Mouse (Mus musculus) adrenal gland, postnatal 36 days (tissue): ENCODE results near the gene Fam214b. TPM values are rescaled to one million over a fixed set of nuclear protein-coding genes. Genes with fewer than 3 reads are reported as not detected.

ENCODE experiments used
- DNase-seq, 2 experiments: peaks; one replicate each; pipeline ENCODE4 v3.0.0; 2021; ENCODE audit warnings: mixed read lengths in 1 of 2
- total RNA-seq, 2 experiments: library from RNA; stranded (reverse); gene quantifications; 2 replicates each; pipeline ENCODE4 v1.2.3; 2021

Fam214b gene
- total RNA-seq, 2 experiments from 2014 or later: 44.0 to 57.2 TPM

DNA sequence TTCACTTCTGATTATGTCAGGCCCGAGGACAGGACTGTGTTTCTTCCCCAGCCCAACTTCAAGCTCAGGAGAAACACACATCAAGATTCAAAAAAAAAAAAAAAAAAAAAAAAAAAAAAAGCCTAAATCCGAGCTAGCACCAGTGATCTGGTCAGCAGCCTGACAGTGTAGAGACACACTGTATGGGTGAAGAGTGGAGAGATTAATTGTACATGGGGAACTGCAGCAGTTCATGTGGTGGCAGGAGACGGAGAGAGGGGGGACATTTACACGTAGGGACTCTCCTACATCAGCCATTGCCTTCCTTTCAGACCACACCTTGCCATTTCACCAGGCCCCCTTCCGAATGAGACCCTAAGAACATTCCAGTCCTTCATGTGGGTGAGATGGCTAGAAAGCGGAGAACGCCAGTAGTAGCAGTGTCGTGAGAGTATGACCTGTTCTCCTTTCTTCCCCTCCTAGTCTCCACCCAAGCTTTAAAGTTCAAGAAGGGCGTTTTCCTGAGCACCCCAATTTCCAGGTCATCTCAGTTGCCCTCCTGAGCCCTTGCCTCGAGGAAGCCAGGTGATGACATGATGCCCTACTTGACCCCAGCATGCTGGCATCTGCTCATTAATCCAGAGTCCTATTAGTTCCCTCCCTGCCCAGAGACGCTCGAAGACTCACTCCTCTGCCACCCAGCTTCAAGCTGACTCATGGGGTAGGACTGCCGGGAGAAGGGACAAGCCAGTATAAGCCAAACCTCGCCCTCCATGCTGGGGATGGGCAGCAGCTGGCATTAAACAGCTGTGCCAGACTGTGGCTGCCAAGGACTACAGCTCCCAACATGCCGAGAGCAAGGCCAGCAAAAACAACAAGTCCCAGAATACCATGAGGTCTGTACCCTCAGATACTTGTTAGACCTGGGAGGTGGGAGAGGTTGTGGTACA, 7.2 kb downstream of the Fam214b start:
- DNase-seq: peak; percentile 88 to 91

DNA sequence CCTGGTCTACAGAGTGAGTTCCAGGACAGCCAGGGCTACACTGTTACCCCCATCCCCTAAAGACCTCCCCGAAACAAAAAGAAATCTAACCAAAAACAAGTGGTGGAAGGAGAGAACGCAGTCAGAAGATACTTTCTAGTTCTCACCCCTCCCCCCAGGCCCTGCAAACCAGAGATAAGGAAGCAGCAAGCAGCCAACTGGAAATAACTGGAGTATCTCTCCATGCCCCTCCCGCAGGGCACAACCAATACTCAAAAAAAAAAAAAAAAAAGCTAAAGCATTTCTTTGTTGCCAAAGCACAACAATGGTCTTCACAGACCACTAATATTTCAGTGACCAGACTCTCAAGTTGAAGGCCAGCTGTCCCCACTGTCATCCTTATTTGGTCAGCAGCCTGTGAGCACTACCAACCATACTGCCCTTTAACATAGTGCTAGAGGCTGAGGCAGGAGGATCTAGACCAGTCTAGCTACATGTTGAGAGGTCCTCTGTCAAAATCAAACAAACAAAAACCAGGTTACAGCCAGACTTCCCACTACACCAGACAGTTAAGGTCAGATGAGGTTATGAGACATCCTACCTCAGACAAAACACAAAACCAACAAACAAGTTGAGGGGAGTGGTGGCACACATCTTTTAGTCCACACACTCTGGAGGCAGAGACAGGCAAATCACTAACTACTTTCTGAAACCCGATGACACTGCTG, 8.0 kb downstream of the Fam214b start:
- DNase-seq: peak in 1 of 2 experiments; percentile 26

DNA sequence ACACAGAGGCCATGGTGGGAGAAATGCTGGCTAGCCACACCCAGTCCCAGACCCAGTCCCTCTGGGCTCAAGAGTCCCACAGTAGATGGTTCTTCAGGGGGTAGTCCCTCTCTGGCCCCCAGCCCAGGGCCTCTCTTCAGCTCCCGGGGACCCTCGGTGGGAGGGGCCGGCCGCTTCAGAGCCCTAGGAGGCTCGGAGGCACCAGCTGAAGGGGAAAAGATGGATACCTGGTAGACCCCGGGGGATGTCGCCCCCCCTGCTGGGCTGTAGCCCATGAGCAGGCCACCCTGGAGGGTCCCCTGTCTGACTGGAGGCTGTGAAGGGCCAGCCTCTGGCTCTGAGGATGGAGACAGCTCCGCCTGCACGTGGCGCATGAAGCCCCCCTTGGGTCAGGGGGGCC, 9.7 kb downstream of the Fam214b start:
- DNase-seq: no peak

DNA sequence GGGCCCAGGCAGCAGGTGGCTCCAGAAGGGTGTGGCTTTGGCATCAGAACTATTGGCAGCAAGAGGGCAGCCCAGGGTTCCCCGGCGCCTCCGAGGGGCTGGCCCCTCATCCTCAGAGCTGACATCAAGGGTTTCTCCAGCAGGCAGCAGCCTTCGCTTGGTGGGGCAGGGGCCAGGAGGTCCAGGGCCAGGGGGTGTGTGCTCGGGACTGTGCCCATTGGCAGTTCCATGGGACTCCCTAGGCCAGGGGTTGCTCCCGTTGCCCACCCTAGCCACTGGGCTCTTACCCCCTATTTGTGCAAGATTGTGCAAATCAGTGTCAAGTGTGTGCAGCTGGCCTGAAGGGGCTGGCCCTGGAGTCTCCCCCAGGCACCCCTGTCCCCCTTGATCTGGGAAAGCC, 10.2 kb downstream of the Fam214b start:
- DNase-seq: no peak

- no peak for DNase-seq
Observed at GRCm38 (mm10) chr4:43033481-43033880, 12.5 kb downstream of the Fam214b start.

- no peak for DNase-seq
Observed at GRCm38 (mm10) chr4:43032501-43032900, 13.5 kb downstream of the Fam214b start.

GRCm38 (mm10) chr4:43031237-43031995, 14.6 kb downstream of the Fam214b start, which contains the start of gene Stoml2:
TSS of gene Stoml2 (minus strand) at chr4:43031710.
- DNase-seq: peak; percentile 93 to 96

DNA sequence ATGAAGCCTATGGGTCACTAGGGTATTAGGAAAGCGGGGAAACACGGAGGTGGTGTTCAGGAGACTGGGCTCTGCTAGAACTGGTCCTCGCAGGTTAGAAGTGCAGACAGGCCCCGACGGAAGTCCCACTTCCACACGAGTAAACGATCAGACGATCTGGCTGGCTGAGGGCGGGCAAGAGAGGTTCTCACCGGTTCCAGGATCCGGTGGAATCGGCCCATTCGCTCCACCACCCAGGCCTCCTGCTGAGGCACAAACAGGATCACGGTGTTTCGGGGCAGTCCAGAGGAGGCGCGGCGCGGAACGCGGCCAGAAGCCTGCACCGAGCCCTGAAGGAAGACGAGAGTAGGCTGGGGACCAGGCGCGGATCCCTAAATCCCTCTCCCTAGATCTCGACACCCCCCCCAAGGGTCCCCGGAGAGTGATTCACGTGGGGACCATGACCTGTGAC, 15.2 kb downstream of the Fam214b start:
- peak in 1 of 2 experiments; percentile 42 for DNase-seq

GRCm38 (mm10) chr4:43030352-43030751, 15.7 kb downstream of the Fam214b start:
- no peak for DNase-seq

- no peak for DNase-seq
Observed at GRCm38 (mm10) chr4:43029749-43030148, 16.3 kb downstream of the Fam214b start.

DNA sequence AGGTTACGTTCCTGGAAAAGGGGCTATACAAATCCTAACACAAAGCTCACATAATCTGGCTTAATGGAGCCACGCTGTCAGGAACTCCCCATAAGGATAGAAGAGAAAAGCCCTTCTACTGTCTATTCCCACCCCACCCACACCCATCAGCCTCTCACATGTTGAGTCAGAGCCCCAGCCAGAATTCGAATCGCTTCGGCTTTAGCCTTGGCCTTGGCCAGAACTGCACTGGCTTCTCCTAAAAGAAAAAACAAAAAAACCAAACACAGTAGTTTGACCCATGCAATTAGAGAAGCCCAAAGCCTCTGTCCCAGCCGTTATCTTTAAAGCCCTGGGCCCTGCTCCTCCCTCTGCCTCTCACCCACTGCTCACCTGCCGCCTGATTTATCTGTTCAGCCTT, 16.9 kb downstream of the Fam214b start:
- DNase-seq: peak; percentile 55 to 74

DNA sequence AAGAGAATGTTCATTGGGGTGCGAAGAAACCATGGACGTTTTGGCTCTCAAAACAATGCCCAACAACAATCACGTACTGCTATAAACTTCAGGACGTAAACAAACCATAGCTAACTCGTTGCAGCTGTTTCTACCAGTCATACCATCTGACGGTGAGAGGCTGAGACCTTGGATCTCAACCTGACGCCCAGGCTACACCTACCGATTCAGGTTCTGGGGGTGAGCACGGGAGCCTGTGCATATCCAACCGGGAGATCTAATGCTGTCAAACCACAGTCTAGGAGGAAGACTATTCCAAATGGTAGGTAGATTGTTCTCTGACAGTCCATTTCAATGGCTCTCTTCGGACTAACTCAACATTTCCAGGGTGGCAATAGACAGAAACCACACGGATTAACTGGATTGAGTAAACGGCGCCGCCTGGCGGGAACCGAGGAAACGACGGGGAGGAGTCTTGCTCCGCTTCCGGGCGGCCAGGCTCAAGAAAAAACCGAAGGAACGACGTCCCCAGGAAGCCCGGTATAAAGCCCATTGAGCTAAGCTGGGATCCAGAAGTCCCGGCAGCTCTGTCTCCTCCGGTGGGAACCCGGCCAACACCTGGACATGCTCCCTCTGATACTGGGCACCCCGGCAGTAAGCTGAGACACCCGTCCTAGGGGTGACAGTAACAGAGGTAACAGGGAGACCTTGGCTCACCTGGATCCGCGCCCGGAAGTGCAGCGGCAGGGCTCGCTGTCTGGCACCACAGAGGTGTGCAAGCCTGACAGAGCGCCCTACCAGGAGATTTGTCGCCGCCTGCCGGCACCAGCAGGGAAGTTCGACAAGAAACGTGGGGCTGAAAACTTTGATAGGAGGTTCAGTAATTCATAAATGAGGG, 20.7 kb downstream of the Fam214b start, which contains the start of gene Pigo:
TSS of gene Pigo (minus strand) at position 736 of the 877 bp plus-strand sequence.
- DNase-seq: peak; percentile 94 to 95

DNA sequence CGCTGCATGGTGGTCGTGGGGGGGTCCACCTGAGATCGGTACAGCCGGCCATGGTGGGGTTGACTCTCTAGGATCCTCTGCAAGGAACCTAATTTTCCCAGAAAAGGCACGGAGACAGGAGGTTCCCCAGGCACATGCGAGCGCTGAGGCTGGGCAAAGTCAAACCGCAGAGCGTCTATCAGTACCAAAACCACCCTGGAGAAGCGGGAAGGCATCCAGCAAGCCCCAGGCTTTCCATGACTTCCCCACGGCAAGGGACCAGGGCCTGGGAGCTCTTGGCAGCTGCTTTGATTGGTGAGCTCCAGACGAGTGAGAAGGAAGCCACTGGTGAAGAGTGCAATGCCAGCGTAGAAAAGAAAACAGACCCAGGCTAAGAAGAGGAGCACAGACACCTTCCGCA, 21.3 kb downstream of the Fam214b start:
- no peak for DNase-seq

GRCm38 (mm10) chr4:43021341-43021740, 24.7 kb downstream of the Fam214b start:
- no peak for DNase-seq

DNA sequence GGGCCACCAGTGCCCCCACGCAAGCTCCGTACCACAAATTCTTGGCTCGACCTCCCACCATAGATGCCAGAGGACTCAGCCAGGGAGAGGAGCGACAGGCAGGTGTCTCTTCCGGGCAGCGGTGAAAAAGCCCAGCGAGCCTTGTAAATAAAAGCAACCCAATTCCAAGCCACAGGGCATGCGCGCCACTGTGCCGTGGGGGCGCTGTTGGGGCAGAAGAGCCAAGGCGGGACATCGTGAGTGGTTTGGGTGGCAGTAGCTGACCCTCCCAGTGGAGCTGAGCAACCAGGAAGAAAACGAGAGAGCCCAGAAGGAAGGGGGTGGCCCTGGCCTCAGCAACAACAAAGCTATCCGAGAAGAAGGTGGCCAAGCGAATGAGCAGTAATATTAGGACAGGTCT, 25.1 kb downstream of the Fam214b start:
- no peak for DNase-seq

DNA sequence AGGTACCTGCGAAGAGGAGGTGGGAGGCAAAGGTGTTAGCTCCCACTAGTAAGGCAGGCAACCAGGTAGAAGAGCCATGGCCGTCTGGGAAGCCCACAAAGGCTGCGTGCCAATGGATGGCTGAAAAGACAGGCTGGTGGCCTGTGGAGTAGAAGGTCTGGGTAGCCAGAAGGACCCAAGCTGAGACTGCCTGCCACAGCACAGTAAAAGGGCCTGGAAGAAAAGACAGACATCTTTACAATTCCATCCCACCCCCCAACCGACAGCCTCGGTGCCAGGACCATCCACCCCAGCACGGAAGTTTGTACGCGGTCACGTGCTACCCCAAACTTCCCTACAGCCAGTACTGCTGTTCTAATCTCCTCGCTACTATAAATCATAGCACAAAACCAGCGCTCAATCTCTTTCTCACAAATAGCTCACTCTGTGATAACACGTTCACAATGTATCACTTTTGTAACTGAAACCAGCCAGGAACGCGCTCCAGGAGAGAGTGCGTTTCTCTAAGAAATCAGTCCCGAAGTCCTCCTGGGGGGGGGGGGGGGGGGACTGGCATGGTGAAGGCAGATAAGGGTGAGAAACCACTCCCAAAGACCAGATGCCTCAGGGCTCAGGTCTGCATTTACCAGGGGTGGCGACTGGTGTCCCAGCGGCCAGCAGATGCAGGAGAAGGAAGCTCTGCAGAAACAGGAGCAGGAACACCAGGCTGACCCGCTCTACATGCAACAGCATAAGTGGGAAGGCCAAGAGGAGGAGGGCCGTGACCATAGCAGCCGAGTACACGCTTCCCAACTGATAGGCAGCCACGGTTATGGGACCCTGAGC, 26.2 kb downstream of the Fam214b start:
- DNase-seq: no peak

GRCm38 (mm10) chr4:43019176-43019575, 26.8 kb downstream of the Fam214b start:
- no peak for DNase-seq

DNA sequence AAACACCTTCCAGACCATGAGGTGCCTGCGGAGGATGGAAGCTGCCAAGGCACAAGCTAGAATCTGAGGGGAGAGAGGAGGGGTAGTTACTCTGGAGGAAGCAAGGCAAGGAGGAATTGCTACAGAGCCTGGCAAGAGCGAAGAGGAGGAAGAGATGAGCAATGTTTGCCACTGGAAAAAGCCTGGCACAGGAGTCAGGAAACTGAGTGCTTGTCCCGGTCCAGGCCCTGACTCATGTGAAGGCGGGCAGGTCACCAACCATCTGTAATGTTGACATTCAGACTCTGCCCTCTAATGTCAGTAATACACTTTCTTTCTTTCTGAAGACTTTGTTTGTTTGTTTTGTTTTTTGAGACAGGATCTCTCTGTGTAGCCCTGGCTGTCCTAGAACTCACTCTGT, 27.9 kb downstream of the Fam214b start:
- peak; percentile 48 to 70 for DNase-seq

DNA sequence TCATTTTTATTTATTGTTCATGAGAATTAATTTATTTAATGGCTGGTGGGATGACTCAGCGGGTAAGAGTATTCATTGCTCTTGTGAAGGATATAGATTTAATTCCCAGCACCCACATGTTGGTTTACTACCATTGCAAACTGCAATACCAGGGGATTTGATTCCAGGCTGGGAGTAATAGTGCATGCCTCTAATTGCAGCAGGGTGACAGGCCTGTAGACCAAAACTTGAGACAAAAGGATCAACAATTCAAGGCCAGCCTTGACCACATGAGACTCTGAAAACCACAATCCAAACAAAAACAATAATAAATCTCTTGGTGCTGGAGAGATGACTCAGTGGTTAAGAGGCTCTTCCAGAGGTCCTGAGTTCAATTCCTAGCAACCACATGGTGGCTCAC, 33.9 kb downstream of the Fam214b start:
- DNase-seq: no peak
